Mouse (Mus musculus) activated CD4-positive, CD25-positive, alpha-beta regulatory T cell, adult 4 months (primary cell): ENCODE results near the gene Zfp26. TPM values are rescaled to one million over a fixed set of nuclear protein-coding genes. Genes with fewer than 3 reads are reported as not detected.

Experiments
- polyA plus RNA-seq, 2 experiments: library from polyadenylated mRNA; unstranded; fragments of 100-300 nt; shearing (Covaris generic); gene quantifications; one replicate each; pipeline ENCODE4 v1.2.1; 2017

Gene Zfp26
- polyA plus RNA-seq, 2 experiments from 2014 or later = 16.1 to 25.9 TPM

Other genes starting within 250 kb of the Zfp26 start
- gene Olfr871, start 248.0 kb downstream of the Zfp26 start, polyA plus RNA-seq = not detected
- not detected for gene Olfr872, start 223.0 kb downstream of the Zfp26 start, polyA plus RNA-seq
- gene Olfr39, start 177.8 kb downstream of the Zfp26 start, polyA plus RNA-seq = not detected
- gene Olfr873, start 161.6 kb downstream of the Zfp26 start, polyA plus RNA-seq = not detected
- not detected for gene Olfr18, start 124.1 kb downstream of the Zfp26 start, polyA plus RNA-seq
- gene Zfp560, start 75.0 kb downstream of the Zfp26 start, polyA plus RNA-seq = 10 to 100 TPM; 24.4 to 41.2 TPM
- gene Zfp426, start 32.6 kb upstream of the Zfp26 start, polyA plus RNA-seq = 10 to 100 TPM; 26.5 to 28.3 TPM
- 10 to 100 TPM; 44.4 to 47.6 TPM for gene Zfp266, start 61.3 kb upstream of the Zfp26 start, polyA plus RNA-seq
- gene Zfp846, start 121.1 kb upstream of the Zfp26 start, polyA plus RNA-seq = 10 to 100 TPM in 1 of 2 experiments, 1 to 10 TPM in 1; 9.0 to 16.1 TPM
- 100 to 1,000 TPM; 339 to 401 TPM for gene Ubl5, start 182.7 kb upstream of the Zfp26 start, polyA plus RNA-seq
- gene Fbxl12, start 184.6 kb upstream of the Zfp26 start, polyA plus RNA-seq = 10 to 100 TPM; 26.1 to 30.9 TPM
- 10 to 100 TPM; 22.6 to 27.2 TPM for gene Pin1, start 191.9 kb upstream of the Zfp26 start, polyA plus RNA-seq